Mouse (Mus musculus): Measurements from ENCODE around the gene Ikbkg. TPM values are rescaled to one million over a fixed set of nuclear protein-coding genes. Genes with fewer than 3 reads are reported as not detected.
"Not testable (repeated sequence)": the region's sequence is repeated elsewhere in the genome, so short reads cannot be mapped to it uniquely, and the experiment has no call there.

Gene Ikbkg
- total RNA-seq (2015) (9.8 and 12.5 TPM in 2 replicates), total RNA-seq (2017) (22.8 and 53.0 TPM in 2 replicates)

DNA sequence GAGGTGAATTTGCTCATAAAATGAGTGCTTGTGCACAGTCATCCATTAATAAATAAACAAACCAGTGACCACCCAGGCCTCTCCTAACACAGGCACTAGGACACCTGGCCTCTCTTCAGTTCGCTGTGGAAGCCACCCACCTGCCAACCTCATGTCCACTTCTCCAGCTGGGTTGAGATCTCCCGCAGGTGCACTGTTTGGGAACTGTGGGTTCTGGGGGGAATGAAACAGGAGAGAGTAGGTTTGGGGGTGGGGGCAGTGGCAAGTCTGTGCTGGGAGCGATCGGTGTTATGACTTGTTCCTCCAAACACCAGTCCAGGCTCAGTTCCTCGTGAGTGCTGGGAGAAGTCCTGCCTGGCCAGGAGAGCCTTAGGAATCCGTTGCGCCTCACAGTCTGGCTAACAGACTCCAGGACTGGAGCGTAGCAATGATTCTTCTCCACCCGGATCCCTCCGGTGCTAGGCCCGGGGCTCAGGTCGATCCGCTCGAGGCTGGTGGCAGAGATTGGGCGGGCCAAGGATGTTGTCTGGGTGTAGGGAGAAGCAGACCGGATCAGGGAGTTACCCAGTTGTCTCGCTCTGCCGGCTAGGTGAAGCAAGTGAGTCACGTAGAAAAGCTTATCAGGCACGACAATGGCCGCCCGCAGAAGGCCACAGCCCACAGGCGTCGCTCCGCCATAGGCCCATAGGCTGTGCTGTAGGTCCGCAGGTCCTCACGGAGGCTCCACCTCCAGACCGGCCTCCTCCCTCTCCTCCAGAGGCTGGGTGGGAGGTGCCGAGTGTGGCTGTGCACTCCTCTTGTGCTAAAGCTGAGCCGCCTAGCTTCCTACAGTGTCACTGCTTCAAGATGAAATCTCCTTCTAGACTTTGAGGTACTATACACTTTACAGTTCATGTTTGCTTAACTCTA is at the start of gene Ikbkg, which contains the start of gene Fam3a:
Gene Ikbkg, plus strand, starts transcription at position 756 of the 909 bp plus-strand sequence.
Gene Fam3a, minus strand, starts transcription at position 738 of the 909 bp plus-strand sequence.
- ATAC-seq (replicated peaks; ENCODE audit: poor library complexity): peak; percentile 99

DNA sequence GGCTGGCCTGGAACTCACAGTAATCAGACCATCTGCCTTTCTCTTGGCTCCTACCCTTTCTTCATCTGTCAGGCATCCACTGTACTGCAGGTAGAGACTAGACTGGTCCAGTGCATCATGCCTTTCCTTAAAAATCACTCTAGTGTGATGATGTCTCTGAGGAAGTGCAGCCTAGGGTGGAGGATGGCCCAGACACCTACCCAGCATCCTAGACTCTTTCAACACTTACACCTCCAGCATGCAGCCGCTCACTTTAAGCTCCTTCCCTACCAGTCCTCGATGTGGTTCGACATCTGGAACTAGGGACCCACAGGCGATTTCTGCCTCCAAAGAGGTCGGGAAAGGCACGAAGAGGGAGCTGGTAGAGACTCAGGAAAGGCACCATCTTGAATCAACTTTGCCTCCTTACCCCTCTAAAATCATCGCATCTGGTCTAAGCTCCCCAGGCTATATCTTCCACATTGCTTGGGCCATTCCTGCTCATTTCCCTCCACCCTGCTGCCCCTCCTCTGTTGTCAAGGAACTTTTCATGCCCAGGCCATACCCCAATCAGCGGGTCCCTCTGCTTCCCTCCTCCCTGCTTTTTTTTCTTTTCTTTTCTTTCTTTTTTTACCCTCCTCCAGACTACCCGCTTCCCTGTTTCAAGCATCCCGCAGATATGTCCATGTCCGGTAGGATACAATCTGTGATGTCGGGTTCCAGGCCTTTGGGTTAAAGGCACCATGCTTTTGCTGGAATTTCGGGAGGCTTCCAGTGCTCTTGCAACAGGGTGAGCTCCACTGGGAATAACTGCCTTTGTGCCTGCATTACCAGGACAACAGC is 40.2 kb upstream of the Ikbkg start:
- peak; percentile 23 for ATAC-seq (replicated peaks; ENCODE audit: poor library complexity)

DNA sequence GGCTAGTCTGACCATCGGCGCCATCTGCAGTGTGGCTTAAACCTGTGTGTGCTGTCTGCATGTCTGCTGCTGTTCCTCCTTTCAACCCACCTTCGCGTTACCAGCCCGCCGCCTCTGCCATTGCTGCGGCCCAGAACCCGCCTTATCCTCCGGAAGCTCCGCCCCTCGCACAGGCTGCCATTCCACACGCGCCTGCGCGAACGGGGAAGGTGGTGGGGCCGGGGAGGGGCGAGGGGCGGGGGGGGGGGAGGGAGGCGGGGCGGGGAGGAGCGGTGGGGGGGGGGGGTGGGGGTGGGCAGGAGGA is 39.7 kb upstream of the Ikbkg start, which contains the start of gene Lage3:
Gene Lage3, minus strand, starts transcription at position 152 of the 304 bp plus-strand sequence.
- ATAC-seq (replicated peaks; ENCODE audit: poor library complexity): peak; percentile 99

DNA sequence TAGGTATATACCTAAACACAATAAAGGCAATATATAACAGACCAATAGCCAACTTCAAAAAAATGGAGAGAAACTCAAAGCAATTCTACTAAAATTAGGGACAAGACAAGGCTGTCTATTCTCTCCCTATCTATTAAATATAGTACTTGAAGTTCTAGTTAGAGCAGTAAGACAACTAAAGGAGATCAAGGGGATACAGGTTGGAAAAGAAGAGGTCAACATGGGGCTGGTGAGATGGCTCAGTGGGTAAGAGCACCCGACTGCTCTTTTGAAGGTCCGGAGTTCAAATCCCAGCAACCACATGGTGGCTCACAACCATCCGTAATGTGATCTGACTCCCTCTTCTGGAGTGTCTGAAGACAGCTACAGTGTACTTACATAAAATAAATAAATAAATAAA is 36.0 kb upstream of the Ikbkg start:
- not testable (repeated sequence) for ATAC-seq (replicated peaks; ENCODE audit: poor library complexity)

DNA sequence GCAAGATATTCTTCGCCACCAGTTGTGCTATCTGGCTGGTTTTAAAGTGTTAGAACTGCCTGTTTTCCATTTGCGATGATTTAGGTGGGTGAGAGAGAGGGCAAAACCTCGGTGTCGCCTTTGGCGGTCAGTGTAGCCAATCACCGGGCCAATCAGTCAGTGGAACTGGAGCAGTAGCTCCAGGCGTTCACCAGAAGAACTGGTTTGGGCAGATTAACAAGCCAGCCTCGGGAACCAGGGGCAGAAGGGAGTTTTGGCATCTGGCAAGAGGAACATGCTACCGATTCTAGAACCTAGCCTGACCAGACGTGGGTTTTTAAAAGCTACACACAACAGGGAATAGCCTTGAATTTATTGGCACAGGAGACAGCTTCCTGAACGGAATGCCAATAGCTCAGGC is 33.9 kb upstream of the Ikbkg start:
- ATAC-seq (replicated peaks; ENCODE audit: poor library complexity): no peak

DNA sequence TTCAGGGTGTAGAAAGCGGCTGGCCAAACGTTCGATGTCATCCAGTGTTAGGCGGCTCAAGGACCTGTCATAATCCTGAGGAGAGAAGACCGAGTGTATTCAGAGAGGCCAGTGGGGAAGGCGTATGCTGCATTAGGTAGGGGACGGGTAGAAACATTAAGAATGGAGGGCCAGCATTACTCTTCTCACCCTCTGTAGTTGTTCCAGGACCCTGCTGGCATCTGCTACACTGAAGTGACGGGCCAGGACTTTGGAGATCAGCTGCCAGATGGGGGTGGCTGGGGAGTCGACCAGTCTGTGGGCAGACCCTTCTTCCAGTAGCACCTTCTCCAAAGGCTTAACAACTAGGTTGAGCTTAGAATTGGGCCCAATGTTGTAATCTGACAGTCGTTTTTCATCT is 25.6 kb upstream of the Ikbkg start:
- ATAC-seq (replicated peaks; ENCODE audit: poor library complexity): no peak

DNA sequence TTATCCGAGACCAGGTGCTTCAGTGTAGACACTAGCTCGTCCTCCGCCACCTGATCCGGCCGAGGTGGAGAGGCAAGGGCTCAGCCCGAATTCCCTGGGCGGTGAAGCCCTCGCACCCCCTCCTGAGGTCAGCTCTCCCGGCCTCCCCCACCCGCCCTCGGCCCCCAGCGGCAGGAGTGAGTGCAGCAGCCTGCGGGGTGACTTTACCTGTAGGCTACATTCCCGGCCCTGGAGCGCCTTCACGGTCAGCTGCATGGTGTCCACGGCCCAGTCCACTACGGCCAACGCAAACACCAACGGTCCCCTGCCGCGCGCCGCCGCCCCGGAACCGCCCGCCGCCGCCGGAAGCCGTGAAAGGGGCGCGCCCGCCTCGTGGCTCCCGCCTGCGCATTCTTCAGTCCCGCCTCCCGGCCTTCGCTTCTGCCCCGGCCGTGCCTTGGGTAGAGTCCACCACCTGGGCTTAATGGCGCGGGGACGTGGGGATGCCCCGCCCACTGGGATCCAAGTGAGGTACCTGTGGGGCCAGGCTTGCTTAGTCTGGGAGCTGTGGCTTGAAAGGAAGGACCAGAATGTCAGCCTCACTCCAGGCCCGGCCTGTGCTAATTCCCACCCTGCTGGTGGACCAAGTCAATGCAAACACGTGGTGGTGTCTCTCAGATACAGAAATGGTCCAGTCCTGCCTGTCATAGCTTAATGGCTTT is 24.7 kb upstream of the Ikbkg start:
- peak; percentile 73 for ATAC-seq (replicated peaks; ENCODE audit: poor library complexity)

DNA sequence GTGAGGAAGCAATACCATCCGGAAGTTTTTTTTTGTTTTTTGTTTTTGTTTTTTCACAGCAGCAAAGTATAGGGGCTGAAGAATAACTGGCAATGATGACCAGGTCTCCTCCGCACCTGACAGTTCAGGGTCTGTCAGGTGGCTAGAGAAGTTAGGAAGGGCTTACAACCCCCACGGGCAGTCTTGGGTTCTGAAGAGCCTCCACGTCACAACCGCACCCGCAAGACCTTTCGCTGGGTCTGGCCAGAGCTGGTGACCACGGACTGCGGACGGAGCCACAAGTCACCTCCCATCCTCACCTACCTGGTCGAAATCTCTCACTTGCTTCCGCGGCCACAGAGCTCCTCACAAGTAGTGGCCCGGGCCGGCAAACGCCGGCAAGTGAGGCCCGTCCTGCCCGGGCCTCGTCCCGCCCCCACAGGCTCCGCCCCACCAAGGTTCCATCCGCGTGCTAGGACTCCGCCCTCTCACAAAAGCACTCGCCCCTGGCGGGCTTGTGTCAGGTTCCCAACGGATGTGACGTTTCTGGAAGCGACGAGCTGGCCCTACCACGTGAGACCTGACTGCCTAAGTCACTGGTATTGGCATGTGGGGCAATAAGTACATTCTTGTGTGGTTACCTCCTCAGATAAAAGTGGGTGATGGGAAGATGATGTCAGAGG is 20.1 kb upstream of the Ikbkg start, which contains the start of the genes Ubl4a and Slc10a3:
Gene Ubl4a, minus strand, starts transcription at position 331 of the 662 bp plus-strand sequence.
Gene Slc10a3, minus strand, starts transcription at position 462 of the 662 bp plus-strand sequence.
- ATAC-seq (replicated peaks; ENCODE audit: poor library complexity): peak; percentile 96

DNA sequence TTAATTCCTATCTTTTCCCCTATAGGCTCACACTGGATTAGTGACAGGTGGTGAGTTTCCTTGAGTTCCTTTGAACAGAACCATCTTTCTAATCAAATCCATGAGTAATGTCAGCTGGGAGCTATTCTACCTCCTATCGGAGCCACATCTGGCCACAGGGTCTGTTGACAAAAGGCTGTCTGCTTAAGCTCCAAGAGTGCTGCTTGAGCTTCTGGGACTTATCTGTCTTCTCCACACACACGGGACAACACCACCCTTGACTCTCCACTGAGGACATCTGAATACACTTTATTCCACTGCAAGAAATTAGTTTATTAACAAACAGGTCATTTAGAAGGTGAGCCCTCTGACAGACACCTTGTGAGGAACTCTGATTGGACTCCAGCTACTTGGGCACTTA is 8.6 kb upstream of the Ikbkg start:
- ATAC-seq (replicated peaks; ENCODE audit: poor library complexity): peak; percentile 88

DNA sequence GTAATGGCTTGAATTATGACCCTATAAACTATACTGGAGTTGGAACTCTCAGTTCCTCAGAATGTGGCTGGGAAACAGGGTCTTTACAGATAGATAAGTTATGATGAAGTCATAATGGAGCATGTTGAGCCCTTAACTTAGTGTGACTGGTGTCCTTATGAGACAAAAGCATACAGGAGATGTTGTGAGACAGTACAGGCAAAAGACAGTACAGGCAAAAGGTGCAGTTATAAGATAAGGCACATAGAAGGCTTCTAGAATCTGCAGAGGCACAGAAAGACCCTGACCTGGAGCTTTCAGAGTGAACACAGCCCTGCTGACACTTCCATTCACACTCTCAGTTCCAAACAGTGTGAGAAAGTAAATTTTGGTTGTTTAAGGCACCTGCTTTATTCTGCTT is 4.9 kb upstream of the Ikbkg start:
- peak; percentile 40 for ATAC-seq (replicated peaks; ENCODE audit: poor library complexity)

DNA sequence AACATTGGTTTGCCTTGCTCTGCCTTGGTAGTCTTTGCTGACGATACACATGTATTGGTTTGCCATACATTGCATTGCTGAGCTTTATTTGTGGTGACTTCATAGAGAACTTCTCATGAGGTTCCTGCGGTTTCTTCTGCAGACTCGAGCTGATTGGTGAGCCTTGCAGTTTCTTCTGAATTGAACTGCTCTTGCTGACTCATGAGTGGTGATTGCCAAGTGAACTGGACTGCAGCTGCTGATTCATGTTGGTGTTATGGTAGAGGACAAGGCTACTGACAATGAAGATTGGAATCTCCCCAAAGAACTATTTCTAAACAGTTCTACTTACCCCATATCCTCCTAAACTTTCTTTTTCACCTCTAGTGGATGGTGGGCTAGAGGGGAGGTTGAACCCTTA is 7.0 kb downstream of the Ikbkg start:
- no peak for ATAC-seq (replicated peaks; ENCODE audit: poor library complexity)

DNA sequence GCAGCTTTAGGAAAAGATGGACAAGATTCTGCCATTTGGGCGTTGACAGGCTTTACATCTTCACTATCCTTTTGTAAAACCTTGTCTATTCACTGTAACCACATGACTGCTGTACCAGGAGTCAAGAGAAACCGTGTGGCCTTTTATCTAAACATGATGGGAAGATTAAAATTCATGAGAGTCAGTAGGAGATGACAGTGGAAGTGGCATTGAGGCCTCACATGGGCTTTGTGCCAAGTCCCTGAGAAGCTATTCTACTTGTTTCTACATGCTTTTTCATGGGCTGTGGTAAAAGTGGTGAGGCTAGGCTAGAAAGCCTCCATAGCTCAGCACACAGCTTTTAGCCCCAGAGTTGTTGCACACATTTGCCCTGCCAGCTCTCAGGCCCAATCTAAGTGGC is 15.2 kb downstream of the Ikbkg start:
- ATAC-seq (replicated peaks; ENCODE audit: poor library complexity): no peak

DNA sequence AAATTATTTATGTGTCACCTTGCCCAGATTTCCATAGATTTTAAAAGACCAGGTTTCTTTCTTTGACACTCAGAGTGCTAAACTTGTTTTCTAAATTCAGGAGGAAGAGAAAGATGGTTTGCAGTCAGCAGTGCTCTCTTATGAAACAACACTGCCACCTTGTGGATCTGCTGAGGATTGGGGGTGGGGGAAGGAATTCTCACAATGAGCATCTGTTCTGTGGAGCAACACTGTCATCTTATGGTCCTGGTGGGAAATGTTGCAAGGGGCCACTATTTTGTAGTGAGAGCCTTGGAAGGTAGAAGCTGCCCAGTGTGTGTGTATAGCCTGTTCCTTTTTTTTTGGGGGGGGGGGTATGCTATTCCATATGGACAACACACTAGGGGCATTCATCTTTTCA is 20.3 kb downstream of the Ikbkg start:
- peak; percentile 100 for ATAC-seq (replicated peaks; ENCODE audit: poor library complexity)

DNA sequence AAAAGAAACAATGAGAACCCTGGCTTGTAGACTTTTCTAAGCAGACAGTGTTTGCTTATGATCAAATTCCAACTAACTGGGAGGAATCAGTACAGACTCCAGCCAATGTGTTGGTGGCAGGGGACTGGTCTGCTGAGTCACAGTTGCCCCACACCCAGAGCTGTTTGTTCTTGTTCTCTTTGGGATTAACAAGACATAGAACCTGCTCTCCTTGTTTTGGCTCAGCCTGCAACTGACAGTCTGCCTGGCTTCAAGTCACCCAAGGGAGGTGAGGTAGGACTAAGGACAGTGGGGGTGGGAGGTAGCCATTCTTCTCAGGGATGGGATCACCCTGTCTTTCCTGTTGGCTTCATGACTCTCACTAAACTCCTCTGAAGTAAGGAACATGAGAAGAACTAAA is 31.4 kb downstream of the Ikbkg start:
- no peak for ATAC-seq (replicated peaks; ENCODE audit: poor library complexity)

DNA sequence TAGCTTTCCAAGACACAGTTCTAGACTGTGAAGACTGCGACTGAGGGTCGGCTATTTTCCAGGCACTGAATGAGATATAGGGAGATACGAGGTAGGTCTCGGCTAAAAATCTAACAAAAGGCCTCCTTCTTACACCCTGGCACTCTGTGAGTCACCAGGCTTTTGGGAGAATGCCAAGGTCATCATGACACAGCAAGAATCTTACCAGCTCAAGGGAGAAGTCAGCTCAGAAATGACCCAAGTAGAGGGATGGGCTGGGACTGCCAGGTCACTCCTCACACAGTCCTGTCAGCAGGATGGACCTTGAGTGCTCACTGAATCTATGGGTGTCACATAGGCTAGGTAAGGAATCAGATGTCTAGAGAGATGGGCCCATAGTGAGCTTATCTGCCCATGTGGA is 32.1 kb downstream of the Ikbkg start:
- peak; percentile 30 for ATAC-seq (replicated peaks; ENCODE audit: poor library complexity)

DNA sequence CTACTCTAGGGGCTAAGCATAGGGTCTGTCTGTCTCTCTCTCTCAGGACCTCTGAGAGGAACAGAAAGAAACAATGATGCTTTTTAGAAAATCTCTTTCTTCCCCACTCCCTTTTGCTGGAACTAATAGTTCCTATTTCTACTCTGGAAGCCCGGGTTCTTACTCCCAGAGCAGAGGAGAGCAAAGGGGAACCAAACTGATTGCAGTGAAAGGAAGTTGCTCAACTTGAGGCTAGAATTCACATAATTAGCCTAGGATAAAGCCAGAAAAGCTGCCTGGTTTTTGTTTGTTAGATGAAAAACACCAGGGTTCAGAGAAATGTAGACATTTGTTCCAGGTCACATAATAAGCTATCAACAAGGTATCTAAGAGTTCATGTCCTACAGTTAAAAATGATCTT is 33.2 kb downstream of the Ikbkg start:
- ATAC-seq (replicated peaks; ENCODE audit: poor library complexity): no peak

DNA sequence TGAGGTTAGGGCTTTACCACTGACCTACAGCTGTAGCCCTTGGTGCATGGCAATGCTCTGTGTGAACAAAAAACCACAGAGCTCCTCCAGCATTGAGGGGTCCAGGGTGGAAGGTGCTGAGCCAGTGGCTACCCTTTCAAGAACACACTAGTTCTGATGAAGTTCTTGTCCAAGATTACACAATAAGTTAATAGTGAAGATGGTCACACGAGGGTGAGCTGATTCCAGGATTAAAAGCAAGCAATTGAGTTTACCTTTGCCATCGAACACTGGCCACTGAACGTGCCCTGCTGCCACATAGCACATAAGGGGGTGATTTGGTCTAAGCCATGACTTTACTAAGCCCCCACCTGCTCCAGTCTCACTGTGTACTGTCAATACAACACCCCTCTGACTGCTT is 34.0 kb downstream of the Ikbkg start:
- no peak for ATAC-seq (replicated peaks; ENCODE audit: poor library complexity)

DNA sequence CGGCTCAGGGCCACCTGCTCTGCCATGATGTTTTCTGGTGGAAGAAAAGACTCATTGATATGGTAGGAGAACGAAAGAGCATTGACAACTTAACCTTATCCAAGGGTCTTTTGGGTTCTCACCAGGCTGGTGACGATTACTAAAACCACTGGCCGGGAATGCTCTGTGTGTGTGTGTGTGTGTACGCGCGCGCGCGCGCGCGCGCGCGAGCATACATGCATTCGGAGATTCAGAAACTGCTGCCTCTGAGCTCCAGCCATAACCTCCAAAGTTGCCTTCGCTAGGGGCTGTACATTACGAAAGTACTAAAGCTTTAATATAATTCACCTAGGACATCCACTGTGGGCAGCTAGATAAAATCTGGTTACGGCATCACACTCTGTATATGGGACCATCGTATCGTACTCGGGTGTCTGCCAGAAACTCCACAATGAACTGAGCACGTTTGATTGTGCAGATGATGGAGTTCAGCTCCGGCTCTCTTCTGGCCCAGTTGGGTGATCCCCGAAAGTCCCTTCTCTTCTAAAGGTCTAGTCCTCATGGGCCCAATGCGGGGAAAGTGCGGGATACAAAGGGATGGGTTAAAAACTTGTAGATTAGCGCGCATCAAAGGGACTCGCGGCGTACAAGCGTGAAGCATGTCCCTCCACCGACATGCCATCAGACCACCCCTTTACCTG is 35.2 kb downstream of the Ikbkg start:
- no peak for ATAC-seq (replicated peaks; ENCODE audit: poor library complexity)

DNA sequence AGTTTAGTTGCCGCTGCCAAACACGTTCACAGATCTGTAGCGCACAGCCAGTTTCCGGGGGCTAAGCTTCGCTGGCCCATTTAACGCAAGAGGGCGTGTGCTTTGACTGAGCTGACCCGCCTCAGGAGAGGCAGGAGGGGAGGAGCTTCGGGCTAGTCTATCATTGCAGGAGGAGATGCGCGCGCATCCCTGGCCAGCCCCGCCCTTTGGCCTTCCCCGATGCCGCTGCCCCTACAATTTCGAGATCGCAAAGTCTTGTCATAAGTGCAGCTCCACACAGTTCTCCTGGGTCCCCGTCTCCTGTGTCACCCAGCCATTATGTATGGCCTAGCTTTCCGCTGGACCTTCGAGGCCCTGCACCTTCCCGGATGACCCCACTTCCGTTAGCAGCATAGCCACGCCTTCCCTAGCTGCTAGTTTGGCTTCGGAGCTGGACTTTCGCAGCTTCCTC is 35.8 kb downstream of the Ikbkg start, which contains the start of gene G6pdx:
Gene G6pdx, minus strand, starts transcription at position 369 of the 451 bp plus-strand sequence.
- peak; percentile 75 for ATAC-seq (replicated peaks; ENCODE audit: poor library complexity)

All from megakaryocyte progenitor cell, adult 5-6 weeks (primary cell).